Mouse (Mus musculus) cortical plate, adult 2 months (tissue): ENCODE results near the gene Capn15.

Experiments
- CTCF ChIP-seq: fragments of 200-500 bp; IDR thresholded peaks from 2 replicates; pipeline ENCODE4 v1.5.1; 2011; ENCODE audit warnings: mild to moderate bottlenecking, control low read depth, low read length; ENCODE audit not compliant: insufficient read depth; ENCODE audit errors: extremely low read depth
- POLR2A ChIP-seq: fragments of 200-500 bp; IDR thresholded peaks from 2 replicates; pipeline ENCODE4 v1.6.1; 2011; ENCODE audit warnings: mild to moderate bottlenecking, low read length, control low read depth; ENCODE audit not compliant: insufficient read depth; ENCODE audit errors: extremely low read depth

DNA sequence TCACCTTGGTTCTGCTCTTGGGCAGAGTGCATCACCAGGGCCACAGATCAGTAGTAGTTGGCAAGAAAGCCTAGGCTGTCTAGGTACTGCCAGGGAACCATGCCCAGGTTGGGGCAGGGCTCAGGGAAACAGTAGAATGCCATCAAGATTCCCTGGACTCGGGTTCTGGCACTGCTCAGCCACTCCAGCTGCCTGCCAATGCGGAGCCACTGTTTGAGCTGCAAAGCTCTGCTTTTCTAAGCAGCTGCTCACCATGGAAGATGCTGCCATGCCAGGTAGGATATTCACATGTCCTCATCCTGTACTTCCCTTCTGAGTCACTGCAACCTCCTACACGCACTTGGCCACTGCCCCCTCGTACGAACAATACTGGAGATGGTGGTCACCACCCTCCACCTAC lies 4.7 kb downstream of the Capn15 start:
- TF ChIP-seq CTCF: no peak
- TF ChIP-seq POLR2A: no peak
